Mouse (Mus musculus) left cerebral cortex, postnatal 14 days (tissue): Measurements from ENCODE around the gene H2al2a. TPM values are rescaled to one million over a fixed set of nuclear protein-coding genes. Genes with fewer than 3 reads are reported as not detected.

ENCODE experiments used
- total RNA-seq, 2 experiments: library from RNA; stranded (reverse); gene quantifications; 2 replicates each; pipeline ENCODE4 v1.2.3; 2021

H2al2a gene
- total RNA-seq, 2 experiments from 2014 or later = not detected

Other genes with a start within 250 kb of the H2al2a start
- 1 to 10 TPM; 1.5 to 1.6 TPM for gene A930004D18Rik, start 40.8 kb upstream of the H2al2a start, total RNA-seq
- gene Skida1, start 52.1 kb upstream of the H2al2a start, total RNA-seq = 1 to 10 TPM; 7.1 to 8.1 TPM
- gene Mllt10, start 58.3 kb upstream of the H2al2a start, total RNA-seq = 10 to 100 TPM; 47.7 TPM